Mouse (Mus musculus): ENCODE measurements around the gene Adam10. TPM values are rescaled to one million over a fixed set of nuclear protein-coding genes. Genes with fewer than 3 reads are reported as not detected.
A peak's percentile ranks its signal among the peaks of the same experiment; 100 is the strongest.

Adam10 gene
- 64.7 and 67.8 TPM in 2 replicates for polyA plus RNA-seq (2014; fragmentation: Nextera tagmentation; extraction: Ambion mirVana)

GRCm38 (mm10) chr9:70678682-70679131, at the start of gene Adam10:
Gene Adam10 (plus strand): TSS chr9:70678997.
- peaks cover 7% of the 10 kb centered on the region for H3K4me1 ChIP-seq (ENCODE audit: control insufficient read depth, insufficient read depth, low read length)
- DNase-seq (ENCODE audit: low spot score) (peak; percentile 100), ATAC-seq (ENCODE audit: insufficient read depth, low FRiP score, low TSS enrichment) (peak; percentile 99)
- H3K9me3 ChIP-seq (ENCODE audit: control insufficient read depth, low read length), result no peaks in the 10 kb centered on the region
- peak within 1 kb of the TSS; percentile 65 for H3K4me2 ChIP-seq (ENCODE audit: low read depth)
- H3K27ac ChIP-seq (ENCODE audit: low read depth, low read length), result peak within 1 kb of the TSS; percentile 98
- no peaks in the 10 kb centered on the region for H3K36me3 ChIP-seq (ENCODE audit: control insufficient read depth, insufficient read depth, low read length)
- peak within 1 kb of the TSS; percentile 97 for H3K9ac ChIP-seq (ENCODE audit: low read length)
- WGBS, result under 1% methylated on average over 42 of the region's 48 CpGs
- no peaks in the 10 kb centered on the region for H3K27me3 ChIP-seq (ENCODE audit: control insufficient read depth, insufficient read depth, low read length)
- H3K4me3 ChIP-seq (ENCODE audit: low read depth, low read length), result peak within 1 kb of the TSS; percentile 93

DNA sequence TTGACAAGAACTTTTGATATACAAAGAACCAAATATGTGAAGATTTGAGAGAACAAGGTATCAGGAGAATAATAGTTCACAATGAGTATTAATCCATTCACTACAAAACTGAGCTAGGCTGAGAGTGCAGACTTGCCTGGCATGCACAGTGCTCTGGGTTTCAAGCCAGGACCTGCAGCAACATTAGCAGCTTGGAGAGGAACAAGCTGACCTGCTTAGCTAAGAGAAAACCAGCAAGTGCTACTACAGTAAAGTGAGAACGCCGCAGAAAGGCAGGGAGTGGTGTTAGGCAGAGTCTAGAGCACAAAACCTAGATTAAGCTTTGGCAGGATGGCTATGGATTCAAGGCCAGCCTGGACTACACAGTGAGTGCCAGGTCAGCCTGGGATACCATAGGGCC, 49.1 kb upstream of the Adam10 start:
- DNase-seq (ENCODE audit: low spot score), result no peak
- H3K4me3 ChIP-seq (ENCODE audit: low read depth, low read length), result no peak overlapping the region

DNA sequence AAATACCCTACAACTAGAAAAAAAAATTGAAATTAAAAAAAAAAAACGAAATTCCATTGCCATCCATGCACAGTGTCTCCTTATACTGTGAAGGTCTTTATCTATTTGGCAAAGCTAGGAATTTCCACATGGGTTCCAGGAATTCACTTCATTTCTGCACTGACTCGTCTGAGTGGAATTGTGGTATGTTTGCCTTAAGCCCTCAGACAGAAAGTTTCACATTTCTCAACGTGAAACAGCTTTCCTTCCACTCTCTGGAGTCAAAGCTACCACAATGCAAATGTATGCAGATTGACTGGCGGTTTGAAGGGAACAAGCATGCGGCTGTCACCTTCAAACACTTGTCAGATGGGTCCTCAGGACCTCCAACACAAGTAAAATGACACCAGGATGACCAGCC, 47.1 kb upstream of the Adam10 start:
- no peak overlapping the region for H3K27ac ChIP-seq (ENCODE audit: low read depth, low read length)
- DNase-seq (ENCODE audit: low spot score), result no peak
- no peak for ATAC-seq (ENCODE audit: insufficient read depth, low FRiP score, low TSS enrichment)
- H3K4me2 ChIP-seq (ENCODE audit: low read depth), result no peak overlapping the region
- H3K4me3 ChIP-seq (ENCODE audit: low read depth, low read length), result no peak overlapping the region
- no peaks in the 10 kb centered on the region for H3K27me3 ChIP-seq (ENCODE audit: control insufficient read depth, insufficient read depth, low read length)
- H3K36me3 ChIP-seq (ENCODE audit: control insufficient read depth, insufficient read depth, low read length), result no peaks in the 10 kb centered on the region
- H3K4me1 ChIP-seq (ENCODE audit: control insufficient read depth, insufficient read depth, low read length), result no peaks in the 10 kb centered on the region
- H3K9ac ChIP-seq (ENCODE audit: low read length), result no peak overlapping the region
- WGBS, result 28% methylated on average over 5 of the region's 5 CpGs
- H3K9me3 ChIP-seq (ENCODE audit: control insufficient read depth, low read length), result no peaks in the 10 kb centered on the region

More for the DNA sequence above, 49.1 kb upstream of the Adam10 start:
- no peaks in the 10 kb centered on the region for H3K27me3 ChIP-seq (ENCODE audit: control insufficient read depth, insufficient read depth, low read length)
- no peak overlapping the region for H3K4me2 ChIP-seq (ENCODE audit: low read depth)
- no peak for ATAC-seq (ENCODE audit: insufficient read depth, low FRiP score, low TSS enrichment)
- no peak overlapping the region for H3K27ac ChIP-seq (ENCODE audit: low read depth, low read length)
- no peaks in the 10 kb centered on the region for H3K9me3 ChIP-seq (ENCODE audit: control insufficient read depth, low read length)
- WGBS, result 87% methylated on average over 2 of the region's 2 CpGs
- no peak overlapping the region for H3K9ac ChIP-seq (ENCODE audit: low read length)
- H3K36me3 ChIP-seq (ENCODE audit: control insufficient read depth, insufficient read depth, low read length), result no peaks in the 10 kb centered on the region
- H3K4me1 ChIP-seq (ENCODE audit: control insufficient read depth, insufficient read depth, low read length), result no peaks in the 10 kb centered on the region

DNA sequence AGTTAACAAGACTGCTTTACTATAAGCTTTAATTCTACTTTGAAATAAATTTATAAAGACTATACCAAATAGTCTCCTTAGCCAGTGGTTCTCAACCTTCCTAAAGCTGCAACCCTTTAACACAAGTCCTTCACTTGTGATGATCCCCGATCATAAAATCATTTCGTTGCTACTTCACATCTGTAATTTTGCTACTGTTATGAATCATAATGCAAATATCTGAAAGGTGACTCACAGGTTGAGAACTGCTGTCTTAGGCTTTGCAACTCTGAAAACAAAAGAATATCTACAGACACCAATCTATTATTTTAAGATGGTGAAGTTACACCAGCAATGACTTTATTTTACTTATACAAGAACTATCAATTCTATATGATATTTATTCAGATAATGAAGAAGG, 42.0 kb upstream of the Adam10 start:
- 88% methylated on average over 2 of the region's 2 CpGs for WGBS
- no peak for DNase-seq (ENCODE audit: low spot score)
- ATAC-seq (ENCODE audit: insufficient read depth, low FRiP score, low TSS enrichment), result no peak
- Histone ChIP-seq H3K27ac (ENCODE audit: low read depth, low read length) (no peak overlapping the region), H3K4me3 (ENCODE audit: low read depth, low read length) (no peak overlapping the region), H3K27me3 (ENCODE audit: control insufficient read depth, insufficient read depth, low read length) (no peaks in the 10 kb centered on the region), H3K36me3 (ENCODE audit: control insufficient read depth, insufficient read depth, low read length) (no peaks in the 10 kb centered on the region), H3K9me3 (ENCODE audit: control insufficient read depth, low read length) (no peaks in the 10 kb centered on the region), H3K4me1 (ENCODE audit: control insufficient read depth, insufficient read depth, low read length) (no peaks in the 10 kb centered on the region), H3K4me2 (ENCODE audit: low read depth) (no peak overlapping the region), H3K9ac (ENCODE audit: low read length) (no peak overlapping the region)

DNA sequence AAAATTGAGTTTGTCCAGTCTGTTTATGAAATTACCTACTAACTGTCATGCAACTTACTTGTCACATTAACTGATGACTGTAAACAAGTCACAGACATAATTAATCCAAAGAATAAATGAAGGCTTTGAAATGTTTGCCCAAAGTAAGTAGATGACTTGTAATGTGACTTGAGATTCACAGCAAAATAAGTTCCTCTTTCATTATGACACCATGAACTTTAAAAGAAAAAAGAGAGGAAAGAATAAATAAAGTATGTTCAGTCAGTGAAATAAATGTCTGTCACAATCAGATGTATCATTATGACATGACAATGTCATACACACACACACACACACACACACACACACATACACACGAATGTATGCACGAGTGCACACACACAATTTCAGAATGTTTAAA, 28.5 kb upstream of the Adam10 start:
- no peaks in the 10 kb centered on the region for H3K27me3 ChIP-seq (ENCODE audit: control insufficient read depth, insufficient read depth, low read length)
- H3K4me2 ChIP-seq (ENCODE audit: low read depth), result no peak overlapping the region
- DNase-seq (ENCODE audit: low spot score) (no peak), ATAC-seq (ENCODE audit: insufficient read depth, low FRiP score, low TSS enrichment) (no peak)
- WGBS, result 82% methylated on average over 2 of the region's 2 CpGs
- no peak overlapping the region for H3K27ac ChIP-seq (ENCODE audit: low read depth, low read length)
- no peaks in the 10 kb centered on the region for H3K4me1 ChIP-seq (ENCODE audit: control insufficient read depth, insufficient read depth, low read length)
- no peaks in the 10 kb centered on the region for H3K9me3 ChIP-seq (ENCODE audit: control insufficient read depth, low read length)
- no peak overlapping the region for H3K4me3 ChIP-seq (ENCODE audit: low read depth, low read length)
- H3K9ac ChIP-seq (ENCODE audit: low read length), result no peak overlapping the region
- no peaks in the 10 kb centered on the region for H3K36me3 ChIP-seq (ENCODE audit: control insufficient read depth, insufficient read depth, low read length)

DNA sequence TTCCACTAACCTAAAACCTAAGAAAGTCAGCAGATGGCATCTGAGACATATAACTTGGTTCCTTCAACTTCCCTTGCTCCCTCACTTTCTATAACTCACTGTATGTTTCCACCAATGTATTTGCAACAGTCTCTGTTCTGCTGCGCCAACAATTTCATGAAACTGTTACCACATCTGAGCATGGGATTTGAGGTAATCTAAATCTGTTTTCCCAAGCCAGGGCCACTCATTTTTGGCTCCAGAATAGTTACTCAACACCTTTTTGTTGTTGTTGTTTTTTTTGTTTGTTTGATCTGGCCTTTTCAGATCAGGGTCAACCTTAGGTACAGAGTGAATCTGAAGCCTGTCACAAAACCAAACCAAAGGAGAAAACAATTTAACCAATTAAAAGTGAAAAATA, 27.8 kb upstream of the Adam10 start:
- ATAC-seq (ENCODE audit: insufficient read depth, low FRiP score, low TSS enrichment) (no peak), DNase-seq (ENCODE audit: low spot score) (no peak)
- Histone ChIP-seq H3K27me3 (ENCODE audit: control insufficient read depth, insufficient read depth, low read length) (no peaks in the 10 kb centered on the region), H3K4me3 (ENCODE audit: low read depth, low read length) (no peak overlapping the region), H3K9ac (ENCODE audit: low read length) (no peak overlapping the region), H3K4me2 (ENCODE audit: low read depth) (no peak overlapping the region), H3K9me3 (ENCODE audit: control insufficient read depth, low read length) (no peaks in the 10 kb centered on the region), H3K4me1 (ENCODE audit: control insufficient read depth, insufficient read depth, low read length) (no peaks in the 10 kb centered on the region), H3K27ac (ENCODE audit: low read depth, low read length) (no peak overlapping the region), H3K36me3 (ENCODE audit: control insufficient read depth, insufficient read depth, low read length) (no peaks in the 10 kb centered on the region)
- WGBS, result 93% methylated on average over 1 of the region's 1 CpGs

- Histone ChIP-seq H3K9me3 (ENCODE audit: control insufficient read depth, low read length) (no peaks in the 10 kb centered on the region), H3K27me3 (ENCODE audit: control insufficient read depth, insufficient read depth, low read length) (no peaks in the 10 kb centered on the region), H3K4me3 (ENCODE audit: low read depth, low read length) (no peak overlapping the region), H3K36me3 (ENCODE audit: control insufficient read depth, insufficient read depth, low read length) (no peaks in the 10 kb centered on the region), H3K9ac (ENCODE audit: low read length) (no peak overlapping the region), H3K4me2 (ENCODE audit: low read depth) (no peak overlapping the region), H3K27ac (ENCODE audit: low read depth, low read length) (no peak overlapping the region), H3K4me1 (ENCODE audit: control insufficient read depth, insufficient read depth, low read length) (no peaks in the 10 kb centered on the region)
- 84% methylated on average over 2 of the region's 2 CpGs for WGBS
- DNase-seq (ENCODE audit: low spot score) (no peak), ATAC-seq (ENCODE audit: insufficient read depth, low FRiP score, low TSS enrichment) (no peak)
Observed at GRCm38 (mm10) chr9:70652221-70652620, 26.6 kb upstream of the Adam10 start.

DNA sequence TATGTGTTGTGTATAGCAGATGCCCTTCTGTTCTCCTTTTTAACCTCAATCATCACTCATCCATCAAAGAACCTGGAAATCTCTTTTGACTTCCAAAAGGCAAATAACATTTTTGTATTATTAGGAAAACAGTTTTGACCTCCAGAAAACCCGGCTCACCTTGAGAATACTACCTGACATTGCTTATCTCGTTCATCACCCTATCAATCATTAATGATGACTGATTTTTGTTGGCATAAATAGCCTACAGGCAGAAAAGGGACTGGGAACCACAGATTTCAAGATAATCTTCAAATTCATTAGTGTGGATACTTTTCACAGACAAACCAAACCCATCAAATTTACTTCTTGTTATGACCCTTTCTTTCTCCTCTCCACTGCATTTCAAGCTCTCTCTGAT, 24.9 kb upstream of the Adam10 start:
- no peak overlapping the region for H3K9ac ChIP-seq (ENCODE audit: low read length)
- H3K4me2 ChIP-seq (ENCODE audit: low read depth), result peak overlapping the region; percentile 2; the same call in 1 of the 2 replicates
- no peak overlapping the region for H3K4me3 ChIP-seq (ENCODE audit: low read depth, low read length)

GRCm38 (mm10) chr9:70654496-70654895, 24.3 kb upstream of the Adam10 start:
- H3K9ac ChIP-seq (ENCODE audit: low read length), result no peak overlapping the region
- H3K4me3 ChIP-seq (ENCODE audit: low read depth, low read length), result no peak overlapping the region
- H3K4me2 ChIP-seq (ENCODE audit: low read depth), result peak overlapping the region; percentile 0; the same call in 1 of the 2 replicates
- no peak for ATAC-seq (ENCODE audit: insufficient read depth, low FRiP score, low TSS enrichment)
- WGBS, result 68% methylated on average over 4 of the region's 4 CpGs
- H3K27me3 ChIP-seq (ENCODE audit: control insufficient read depth, insufficient read depth, low read length), result no peaks in the 10 kb centered on the region
- no peak overlapping the region for H3K27ac ChIP-seq (ENCODE audit: low read depth, low read length)
- H3K4me1 ChIP-seq (ENCODE audit: control insufficient read depth, insufficient read depth, low read length), result no peaks in the 10 kb centered on the region; the same call in 1 of the 2 replicates
- H3K36me3 ChIP-seq (ENCODE audit: control insufficient read depth, insufficient read depth, low read length), result no peaks in the 10 kb centered on the region
- H3K9me3 ChIP-seq (ENCODE audit: control insufficient read depth, low read length), result no peaks in the 10 kb centered on the region
- peak; percentile 15 for DNase-seq (ENCODE audit: low spot score)

More for the DNA sequence above, 24.9 kb upstream of the Adam10 start:
- Histone ChIP-seq H3K27me3 (ENCODE audit: control insufficient read depth, insufficient read depth, low read length) (no peaks in the 10 kb centered on the region), H3K9me3 (ENCODE audit: control insufficient read depth, low read length) (no peaks in the 10 kb centered on the region), H3K36me3 (ENCODE audit: control insufficient read depth, insufficient read depth, low read length) (no peaks in the 10 kb centered on the region), H3K4me1 (ENCODE audit: control insufficient read depth, insufficient read depth, low read length) (no peaks in the 10 kb centered on the region; the same call in 1 of the 2 replicates), H3K27ac (ENCODE audit: low read depth, low read length) (no peak overlapping the region)
- no peak for DNase-seq (ENCODE audit: low spot score)
- WGBS, result 75% methylated on average over 2 of the region's 2 CpGs
- ATAC-seq (ENCODE audit: insufficient read depth, low FRiP score, low TSS enrichment), result no peak
